Mouse (Mus musculus): Measurements from ENCODE around the gene Mybpc2. TPM values are rescaled to one million over a fixed set of nuclear protein-coding genes. Genes with fewer than 3 reads are reported as not detected.

The Mybpc2 gene
- total and polyA plus RNA-seq, 2 experiments from 2014 or later, result 0.29 to 0.33 TPM

GRCm38 (mm10) chr7:44552141-44552908, 27.9 kb upstream of the Mybpc2 start:
- Histone ChIP-seq H3K27me3 (ENCODE audit: insufficient read depth, low read length) (no peaks in the 10 kb centered on the region; the same call in 1 of the 2 replicates), H3K9ac (no peak overlapping the region), H3K4me1 (ENCODE audit: insufficient read depth) (peaks cover 8% of the 10 kb centered on the region; the same call in 1 of the 2 replicates), H3K9me3 (ENCODE audit: low read length) (no peaks in the 10 kb centered on the region), H3K36me3 (ENCODE audit: insufficient read depth) (peaks cover 26% of the 10 kb centered on the region), H3K27ac (ENCODE audit: low read depth, low read length) (no peak overlapping the region), H3K4me2 (ENCODE audit: low read depth) (peak overlapping the region; percentile 78; the same call in 1 of the 2 replicates), H3K4me3 (ENCODE audit: low read depth, low read length) (no peak overlapping the region; the same call in 1 of the 2 replicates)
- TF ChIP-seq CTCF (IDR thresholded peaks at IDR 0.05; ENCODE audit: low read depth), result no peak
- no peak for ATAC-seq
- 88% methylated on average over 31 of the region's 31 CpGs for WGBS
- no peak for DNase-seq

DNA sequence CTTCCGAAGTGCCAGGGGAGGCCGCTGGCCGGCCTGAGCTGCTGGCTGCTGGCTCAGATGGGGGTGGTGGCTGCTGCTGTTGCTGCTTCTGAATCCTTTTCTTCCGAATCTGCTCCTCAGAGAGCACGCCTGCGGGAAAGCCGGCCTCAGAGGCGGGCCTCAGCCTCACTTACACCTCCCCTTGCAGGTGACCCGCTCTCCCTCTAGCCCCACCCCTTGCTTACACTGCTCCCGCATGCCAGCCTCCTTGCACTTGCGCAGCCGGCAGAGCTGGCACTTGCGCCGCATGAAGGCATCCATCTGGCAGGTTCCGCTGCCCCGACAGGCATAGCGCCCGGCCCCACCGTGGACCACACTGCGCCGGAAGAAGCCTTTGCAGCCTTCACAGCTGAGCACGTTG, 27.3 kb upstream of the Mybpc2 start:
- Histone ChIP-seq H3K9me3 (ENCODE audit: low read length) (no peaks in the 10 kb centered on the region), H3K9ac (no peak overlapping the region), H3K27me3 (ENCODE audit: insufficient read depth, low read length) (no peaks in the 10 kb centered on the region), H3K4me1 (ENCODE audit: insufficient read depth) (peaks cover 8% of the 10 kb centered on the region; the same call in 1 of the 2 replicates), H3K4me2 (ENCODE audit: low read depth) (no peak overlapping the region), H3K27ac (ENCODE audit: low read depth, low read length) (no peak overlapping the region), H3K36me3 (ENCODE audit: insufficient read depth) (peaks cover 26% of the 10 kb centered on the region), H3K4me3 (ENCODE audit: low read depth, low read length) (no peak overlapping the region)
- DNase-seq (no peak), ATAC-seq (no peak)
- WGBS, result 86% methylated on average over 22 of the region's 22 CpGs
- no peak for TF ChIP-seq CTCF (IDR thresholded peaks at IDR 0.05; ENCODE audit: low read depth)

DNA sequence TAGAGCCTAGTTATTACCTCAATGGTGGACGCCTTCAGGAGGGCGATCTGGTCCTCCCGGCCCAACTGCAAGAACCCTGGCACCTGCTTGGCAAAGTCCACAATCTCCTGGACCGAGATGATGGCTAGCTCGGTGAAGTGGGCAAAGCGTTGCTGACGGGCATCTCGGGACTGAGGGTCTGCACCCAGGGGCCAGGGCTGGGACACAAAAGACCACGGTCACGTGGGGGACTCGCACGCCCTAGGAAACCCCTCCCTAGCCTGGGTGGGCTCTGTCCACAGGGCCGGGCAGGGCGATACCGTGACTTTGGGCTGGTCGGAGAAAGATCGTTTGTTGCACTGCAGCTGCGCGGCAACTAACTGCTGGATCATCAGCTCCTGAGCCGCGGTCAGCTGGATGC, 26.8 kb upstream of the Mybpc2 start:
- no peak for DNase-seq
- Histone ChIP-seq H3K36me3 (ENCODE audit: insufficient read depth) (peaks cover 26% of the 10 kb centered on the region), H3K27me3 (ENCODE audit: insufficient read depth, low read length) (no peaks in the 10 kb centered on the region), H3K9ac (no peak overlapping the region), H3K9me3 (ENCODE audit: low read length) (no peaks in the 10 kb centered on the region), H3K4me2 (ENCODE audit: low read depth) (no peak overlapping the region), H3K4me1 (ENCODE audit: insufficient read depth) (peaks cover 8% of the 10 kb centered on the region; the same call in 1 of the 2 replicates), H3K4me3 (ENCODE audit: low read depth, low read length) (no peak overlapping the region), H3K27ac (ENCODE audit: low read depth, low read length) (no peak overlapping the region)
- TF ChIP-seq CTCF (IDR thresholded peaks at IDR 0.05; ENCODE audit: low read depth), result no peak
- 91% methylated on average over 21 of the region's 21 CpGs for WGBS
- ATAC-seq, result no peak

DNA sequence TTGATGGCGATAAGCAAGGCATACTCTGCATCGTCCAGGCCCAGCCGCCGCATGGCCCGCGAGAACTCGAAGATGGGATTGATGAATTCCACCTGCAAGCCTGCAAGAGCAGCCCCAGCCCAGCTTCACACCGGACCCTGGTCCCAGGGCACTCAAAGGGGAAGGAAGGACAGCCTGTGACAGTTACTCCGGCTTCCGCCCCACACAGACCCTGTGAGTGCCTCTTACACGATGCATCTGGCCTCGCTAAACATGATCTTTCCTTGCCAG, 25.9 kb upstream of the Mybpc2 start:
- no peaks in the 10 kb centered on the region for H3K9me3 ChIP-seq (ENCODE audit: low read length)
- H3K4me3 ChIP-seq (ENCODE audit: low read depth, low read length), result no peak overlapping the region
- no peak overlapping the region for H3K9ac ChIP-seq
- ATAC-seq, result no peak
- peaks cover 8% of the 10 kb centered on the region; the same call in 1 of the 2 replicates for H3K4me1 ChIP-seq (ENCODE audit: insufficient read depth)
- no peak overlapping the region for H3K4me2 ChIP-seq (ENCODE audit: low read depth)
- no peak for DNase-seq
- no peak for TF ChIP-seq CTCF (IDR thresholded peaks at IDR 0.05; ENCODE audit: low read depth)
- no peaks in the 10 kb centered on the region for H3K27me3 ChIP-seq (ENCODE audit: insufficient read depth, low read length)
- no peak overlapping the region for H3K27ac ChIP-seq (ENCODE audit: low read depth, low read length)
- WGBS, result 98% methylated on average over 12 of the region's 12 CpGs
- H3K36me3 ChIP-seq (ENCODE audit: insufficient read depth), result peaks cover 26% of the 10 kb centered on the region

DNA sequence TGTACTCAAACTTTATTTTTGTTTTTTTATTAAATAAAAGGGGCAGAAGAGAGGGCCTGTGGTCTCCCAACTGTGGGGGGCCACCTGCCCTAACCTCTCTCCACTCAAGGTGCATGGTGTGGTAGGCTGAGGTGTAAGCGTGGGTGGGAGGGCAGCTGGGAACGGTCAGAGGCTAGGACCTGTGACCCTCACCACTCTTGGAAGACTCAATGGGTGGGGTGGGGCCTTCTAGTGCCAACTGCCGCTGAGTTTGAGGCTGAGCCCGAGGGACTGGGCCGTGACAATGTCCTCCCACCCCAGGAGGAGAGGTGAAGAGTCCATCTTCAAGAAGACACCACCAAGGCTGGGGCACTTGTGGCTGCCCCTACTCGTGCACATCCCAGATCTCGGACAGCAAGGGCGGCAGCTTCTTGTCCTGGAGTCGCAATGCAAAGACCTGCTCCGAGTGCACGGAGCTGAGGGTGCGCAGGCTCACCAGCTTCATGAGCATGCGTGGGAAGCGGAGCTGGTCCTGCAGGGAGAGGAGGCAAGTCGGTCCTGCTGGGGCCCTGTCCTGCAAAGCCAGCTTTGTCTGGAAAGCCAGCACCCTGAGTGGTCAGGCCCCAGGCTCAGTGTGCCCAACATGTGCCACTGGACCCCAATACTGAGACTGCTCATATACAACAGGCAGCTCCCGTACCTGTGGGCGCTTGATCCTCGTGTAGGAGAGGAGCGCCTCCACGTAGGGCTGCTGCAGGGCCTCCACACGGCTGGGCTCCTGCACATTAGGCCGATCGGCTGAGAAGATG, 25.4 kb upstream of the Mybpc2 start:
- DNase-seq (no peak), ATAC-seq (no peak)
- H3K27me3 ChIP-seq (ENCODE audit: insufficient read depth, low read length), result no peaks in the 10 kb centered on the region
- H3K4me3 ChIP-seq (ENCODE audit: low read depth, low read length), result no peak overlapping the region
- H3K9ac ChIP-seq, result no peak overlapping the region
- no peak for TF ChIP-seq CTCF (IDR thresholded peaks at IDR 0.05; ENCODE audit: low read depth)
- H3K27ac ChIP-seq (ENCODE audit: low read depth, low read length), result no peak overlapping the region
- no peaks in the 10 kb centered on the region for H3K9me3 ChIP-seq (ENCODE audit: low read length)
- H3K36me3 ChIP-seq (ENCODE audit: insufficient read depth), result peaks cover 26% of the 10 kb centered on the region
- no peak overlapping the region for H3K4me2 ChIP-seq (ENCODE audit: low read depth)
- 95% methylated on average over 23 of the region's 23 CpGs for WGBS
- peaks cover 8% of the 10 kb centered on the region; the same call in 1 of the 2 replicates for H3K4me1 ChIP-seq (ENCODE audit: insufficient read depth)

DNA sequence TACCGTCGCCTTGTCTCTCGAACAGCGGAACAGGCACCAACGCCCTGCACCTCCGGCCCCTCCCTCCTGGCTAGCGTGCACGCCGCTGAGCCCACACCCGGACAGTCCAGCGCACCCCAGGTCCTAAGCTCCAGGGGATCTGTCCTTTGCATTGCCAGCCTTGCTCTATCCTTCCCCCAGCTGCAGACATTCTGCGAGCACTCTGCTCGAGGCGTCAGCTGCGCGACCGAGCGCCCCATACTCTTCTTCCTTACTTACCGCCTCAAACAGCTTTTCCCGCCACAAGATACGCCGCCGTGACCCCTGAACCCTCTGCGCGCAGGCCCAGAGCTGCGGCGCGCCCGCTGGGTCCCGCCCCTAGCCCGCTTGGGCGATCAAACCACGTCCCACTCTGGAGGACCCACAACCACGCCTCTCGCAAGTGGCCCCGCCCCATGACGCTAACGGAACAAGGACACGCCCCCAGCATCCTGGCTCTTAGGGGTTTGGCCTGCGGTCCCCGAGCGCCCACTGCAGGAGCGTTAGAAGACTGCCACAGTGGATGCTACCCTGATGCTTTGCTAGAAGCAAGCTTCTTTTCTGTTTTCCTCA, 24.1 kb upstream of the Mybpc2 start, which contains the start of gene Pold1:
TSS of gene Pold1 (minus strand) at position 353 of the 591 bp plus-strand sequence.
- peaks cover 26% of the 10 kb centered on the region for H3K36me3 ChIP-seq (ENCODE audit: insufficient read depth)
- no peaks in the 10 kb centered on the region for H3K9me3 ChIP-seq (ENCODE audit: low read length)
- peak within 1 kb of the TSS; percentile 55 for H3K4me3 ChIP-seq (ENCODE audit: low read depth, low read length)
- 0 out of 2 replicates have a peak within 1 kb of the TSS, but pooled peaks have one; percentile 43 for H3K27ac ChIP-seq (ENCODE audit: low read depth, low read length)
- H3K4me2 ChIP-seq (ENCODE audit: low read depth), result peak within 1 kb of the TSS; percentile 98
- no peaks in the 10 kb centered on the region for H3K27me3 ChIP-seq (ENCODE audit: insufficient read depth, low read length)
- DNase-seq (peak; percentile 99), ATAC-seq (peak; percentile 95)
- TF ChIP-seq CTCF (IDR thresholded peaks at IDR 0.05; ENCODE audit: low read depth), result peak; percentile 90
- H3K4me1 ChIP-seq (ENCODE audit: insufficient read depth), result peaks cover 8% of the 10 kb centered on the region; the same call in 1 of the 2 replicates
- WGBS, result under 1% methylated on average over 43 of the region's 43 CpGs
- peak within 1 kb of the TSS; percentile 50 for H3K9ac ChIP-seq

Data from forebrain, postnatal 0 days (tissue).